Mouse (Mus musculus): ENCODE results near the gene Nphp1. TPM values are rescaled to one million over a fixed set of nuclear protein-coding genes. Genes with fewer than 3 reads are reported as not detected.
A peak's percentile ranks its signal among the peaks of the same experiment; 100 is the strongest.

The Nphp1 gene
- polyA plus RNA-seq, 1 experiment from 2014 or later, result 19.9 TPM

GRCm38 (mm10) chr2:127740756-127741519, 47.8 kb downstream of the Nphp1 start:
- no peaks in the 10 kb centered on the region for H3K9me3 ChIP-seq
- H3K9ac ChIP-seq, result no peak overlapping the region
- H3K27me3 ChIP-seq, result no peaks in the 10 kb centered on the region
- H3K36me3 ChIP-seq, result peaks cover 13% of the 10 kb centered on the region
- no peak overlapping the region for H3K4me2 ChIP-seq
- H3K27ac ChIP-seq, result no peak overlapping the region
- no peak overlapping the region for H3K4me3 ChIP-seq
- no peaks in the 10 kb centered on the region for H3K4me1 ChIP-seq (replicated peaks)
- WGBS, result 75% methylated on average over 9 of the region's 9 CpGs
- ATAC-seq (ENCODE audit: low FRiP score), result no peak

- 77% methylated on average over 3 of the region's 3 CpGs for WGBS
- no peak for ATAC-seq (ENCODE audit: low FRiP score)
- H3K4me2 ChIP-seq, result no peak overlapping the region
- peaks cover 6% of the 10 kb centered on the region for H3K36me3 ChIP-seq
- no peak overlapping the region for H3K9ac ChIP-seq
- no peaks in the 10 kb centered on the region for H3K27me3 ChIP-seq
- no peak overlapping the region for H3K4me3 ChIP-seq
- no peaks in the 10 kb centered on the region for H3K9me3 ChIP-seq
- H3K27ac ChIP-seq, result no peak overlapping the region
- no peaks in the 10 kb centered on the region for H3K4me1 ChIP-seq (replicated peaks)
Observed at GRCm38 (mm10) chr2:127737885-127738284, 50.8 kb downstream of the Nphp1 start.

DNA sequence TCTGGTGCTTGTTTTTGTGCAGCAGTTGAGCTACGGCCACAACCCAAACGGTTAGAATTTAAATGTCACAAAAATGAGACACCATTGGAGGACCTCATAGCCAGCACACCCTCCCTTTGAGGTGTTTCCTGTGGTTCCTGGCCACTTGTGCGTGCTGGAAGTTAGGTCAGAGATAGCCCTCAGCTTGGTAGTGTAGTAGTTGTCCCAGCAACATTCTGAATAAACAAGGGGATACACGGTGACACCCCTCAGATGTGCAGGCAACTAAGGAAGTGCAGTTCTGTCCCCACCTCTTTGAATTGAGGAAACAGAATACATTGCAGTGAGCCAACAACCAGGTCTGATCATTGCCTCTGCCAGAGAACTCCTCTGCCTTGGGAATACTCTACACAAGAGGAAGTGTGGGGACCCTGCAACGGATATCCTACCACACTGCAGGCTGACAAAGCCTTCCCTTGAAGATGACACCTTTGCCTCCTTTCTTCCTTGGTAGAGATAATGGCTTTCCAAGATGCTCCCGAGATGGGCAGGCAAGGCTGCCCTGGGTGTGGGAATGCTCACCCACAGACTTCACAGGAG, 52.0 kb downstream of the Nphp1 start:
- peaks cover 2% of the 10 kb centered on the region; the same call in 1 of the 2 replicates for H3K36me3 ChIP-seq
- H3K4me1 ChIP-seq (replicated peaks), result no peaks in the 10 kb centered on the region
- H3K4me3 ChIP-seq, result no peak overlapping the region
- WGBS, result 76% methylated on average over 6 of the region's 6 CpGs
- H3K4me2 ChIP-seq, result no peak overlapping the region
- no peaks in the 10 kb centered on the region for H3K9me3 ChIP-seq
- no peak overlapping the region for H3K9ac ChIP-seq
- no peak overlapping the region for H3K27ac ChIP-seq
- ATAC-seq (ENCODE audit: low FRiP score), result no peak
- no peaks in the 10 kb centered on the region for H3K27me3 ChIP-seq

DNA sequence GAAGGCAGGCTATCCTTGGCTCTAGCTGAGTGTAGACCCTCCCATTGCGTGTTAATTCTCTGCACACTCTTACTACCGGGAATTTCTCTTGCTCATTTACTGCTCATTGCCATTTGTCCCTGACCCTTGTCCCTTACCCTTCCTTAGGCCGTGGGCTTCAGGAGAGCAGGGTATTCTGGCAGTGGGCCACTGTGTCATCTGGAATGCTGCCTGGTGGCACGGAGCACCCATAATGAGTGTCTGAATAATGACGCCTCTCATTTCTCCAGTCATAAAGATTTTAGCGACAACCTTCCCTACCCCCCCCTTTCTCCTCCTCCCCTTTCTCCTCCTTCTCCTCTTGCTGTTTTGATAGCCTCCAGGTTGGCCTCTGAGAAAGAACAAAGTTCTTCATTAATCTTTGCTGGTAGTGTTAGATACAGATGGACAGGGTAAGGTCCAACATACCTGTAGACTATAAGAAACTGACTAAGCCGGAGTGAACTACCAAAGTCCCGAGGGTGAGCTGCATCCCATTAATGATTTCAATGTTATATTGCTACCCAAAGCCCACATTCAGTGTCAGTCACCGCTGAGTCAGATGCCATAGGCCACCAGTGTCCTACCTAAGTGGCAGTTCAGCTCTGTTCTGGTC, 53.1 kb downstream of the Nphp1 start:
- H3K4me3 ChIP-seq, result no peak overlapping the region
- no peak for ATAC-seq (ENCODE audit: low FRiP score)
- H3K27ac ChIP-seq, result no peak overlapping the region
- H3K36me3 ChIP-seq, result no peaks in the 10 kb centered on the region
- no peak overlapping the region for H3K4me2 ChIP-seq
- no peaks in the 10 kb centered on the region for H3K9me3 ChIP-seq
- peaks cover 7% of the 10 kb centered on the region for H3K27me3 ChIP-seq
- H3K4me1 ChIP-seq (replicated peaks), result no peaks in the 10 kb centered on the region
- 83% methylated on average over 9 of the region's 9 CpGs for WGBS
- no peak overlapping the region for H3K9ac ChIP-seq

DNA sequence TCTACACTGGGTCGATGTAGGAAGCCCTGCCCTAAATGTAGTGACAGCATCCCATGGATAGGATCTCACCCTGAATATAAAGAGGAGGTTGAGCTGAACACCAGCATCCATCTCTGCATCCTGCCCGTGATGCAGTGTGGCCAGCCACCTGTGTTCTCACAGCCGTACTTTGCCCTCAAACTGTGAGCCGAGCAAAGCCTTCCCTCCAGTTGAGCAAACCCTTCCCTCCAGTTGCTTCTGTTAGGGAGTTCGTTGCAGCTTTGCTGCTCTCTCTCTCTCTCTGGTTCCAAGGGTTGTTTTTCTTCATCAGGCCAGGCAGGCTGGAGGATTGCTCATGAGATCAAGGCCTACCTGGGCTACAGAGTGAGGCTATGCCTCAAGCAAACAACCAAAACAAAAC, 53.8 kb downstream of the Nphp1 start:
- 83% methylated on average over 5 of the region's 5 CpGs for WGBS

GRCm38 (mm10) chr2:127730301-127730997, 58.2 kb downstream of the Nphp1 start:
- Histone ChIP-seq H3K4me1 (replicated peaks) (peaks cover 7% of the 10 kb centered on the region), H3K9me3 (no peaks in the 10 kb centered on the region), H3K27ac (no peak overlapping the region), H3K27me3 (peaks cover 33% of the 10 kb centered on the region), H3K4me2 (no peak overlapping the region), H3K36me3 (no peaks in the 10 kb centered on the region), H3K9ac (no peak overlapping the region), H3K4me3 (no peak overlapping the region)
- WGBS, result 52% methylated on average over 7 of the region's 7 CpGs
- no peak for ATAC-seq (ENCODE audit: low FRiP score)

More for the DNA sequence above, 53.8 kb downstream of the Nphp1 start:
- no peaks in the 10 kb centered on the region for H3K9me3 ChIP-seq
- ATAC-seq (ENCODE audit: low FRiP score), result no peak
- H3K27ac ChIP-seq, result no peak overlapping the region
- no peak overlapping the region for H3K4me2 ChIP-seq
- no peaks in the 10 kb centered on the region for H3K36me3 ChIP-seq
- H3K4me1 ChIP-seq (replicated peaks), result peaks cover 2% of the 10 kb centered on the region; the same call in 1 of the 2 replicates
- no peak overlapping the region for H3K9ac ChIP-seq
- no peak overlapping the region for H3K4me3 ChIP-seq
- H3K27me3 ChIP-seq, result peaks cover 14% of the 10 kb centered on the region

DNA sequence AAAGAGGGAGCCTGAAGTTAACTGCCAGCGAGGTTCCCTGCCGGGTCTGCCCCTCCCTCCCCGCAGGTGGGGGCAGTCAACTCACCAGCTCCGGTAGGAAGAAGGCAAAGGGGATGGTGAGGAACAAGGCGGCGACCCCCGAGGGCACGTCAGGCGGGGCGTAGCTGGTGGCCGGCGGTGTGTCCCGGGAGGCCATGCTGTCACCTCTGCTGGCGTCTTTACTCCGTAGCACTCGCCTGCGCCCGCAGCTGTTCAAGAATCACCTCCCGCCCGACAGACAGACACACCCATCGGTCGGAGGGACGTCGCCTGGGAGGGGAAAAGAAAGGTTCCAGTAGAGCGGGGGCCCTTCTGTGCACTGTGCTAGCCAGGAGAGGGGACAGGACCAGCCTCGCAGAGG, 59.0 kb downstream of the Nphp1 start, which contains the start of gene Mall:
Gene Mall, minus strand, starts transcription at position 262 of the 400 bp plus-strand sequence.
- Histone ChIP-seq H3K27ac (no peak within 1 kb of the TSS), H3K4me1 (replicated peaks) (peaks cover 7% of the 10 kb centered on the region), H3K4me3 (peak within 1 kb of the TSS; percentile 8; the same call in 1 of the 2 replicates), H3K27me3 (peaks cover 33% of the 10 kb centered on the region), H3K9ac (no peak within 1 kb of the TSS), H3K36me3 (no peaks in the 10 kb centered on the region), H3K4me2 (peak within 1 kb of the TSS; percentile 36), H3K9me3 (no peaks in the 10 kb centered on the region)
- no peak for ATAC-seq (ENCODE audit: low FRiP score)
- WGBS, result 1% methylated on average over 26 of the region's 26 CpGs

DNA sequence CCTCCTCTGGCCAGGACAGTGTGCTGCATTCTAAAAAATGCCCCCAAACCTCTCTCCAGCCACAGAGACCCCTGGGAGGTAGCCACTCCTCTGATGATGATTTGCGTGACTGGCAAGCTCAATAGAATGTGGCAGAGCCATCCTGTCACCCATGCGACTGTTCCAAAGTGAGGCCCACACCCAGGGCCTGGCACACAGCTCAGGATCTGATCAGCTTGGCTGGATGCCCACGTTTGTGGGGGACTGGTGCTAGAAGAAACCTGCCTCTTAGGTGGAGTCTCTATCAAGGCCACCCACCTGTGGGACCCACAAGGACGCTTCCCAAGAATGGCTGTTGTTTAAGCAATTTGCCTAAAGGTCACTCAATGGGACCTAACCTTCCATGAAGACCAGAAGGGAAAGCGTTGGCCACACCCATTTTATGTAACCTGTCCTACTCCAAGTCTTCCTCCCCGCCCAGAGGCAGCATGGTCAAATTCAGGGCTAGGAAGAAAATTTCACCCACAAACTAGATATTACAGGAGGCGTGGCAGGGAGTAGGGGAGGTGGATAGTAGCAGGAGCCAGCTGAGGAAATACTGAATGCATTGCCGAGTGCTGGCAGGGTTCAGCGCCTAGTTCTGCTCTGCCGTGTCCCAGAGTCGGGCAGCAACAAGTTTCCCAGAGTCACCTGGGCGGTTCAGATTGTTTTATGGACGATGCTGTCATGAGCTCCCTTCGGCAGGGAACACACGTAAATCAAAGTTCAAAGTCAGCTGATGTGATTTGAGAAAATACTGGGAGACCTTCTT, 59.8 kb downstream of the Nphp1 start:
- H3K36me3 ChIP-seq, result no peaks in the 10 kb centered on the region
- H3K4me1 ChIP-seq (replicated peaks), result peaks cover 7% of the 10 kb centered on the region
- no peak overlapping the region for H3K27ac ChIP-seq
- H3K4me2 ChIP-seq, result no peak overlapping the region
- no peak for ATAC-seq (ENCODE audit: low FRiP score)
- H3K9me3 ChIP-seq, result no peaks in the 10 kb centered on the region
- 34% methylated on average over 15 of the region's 15 CpGs for WGBS
- no peak overlapping the region for H3K9ac ChIP-seq
- no peak overlapping the region for H3K4me3 ChIP-seq
- H3K27me3 ChIP-seq, result peaks cover 33% of the 10 kb centered on the region

DNA sequence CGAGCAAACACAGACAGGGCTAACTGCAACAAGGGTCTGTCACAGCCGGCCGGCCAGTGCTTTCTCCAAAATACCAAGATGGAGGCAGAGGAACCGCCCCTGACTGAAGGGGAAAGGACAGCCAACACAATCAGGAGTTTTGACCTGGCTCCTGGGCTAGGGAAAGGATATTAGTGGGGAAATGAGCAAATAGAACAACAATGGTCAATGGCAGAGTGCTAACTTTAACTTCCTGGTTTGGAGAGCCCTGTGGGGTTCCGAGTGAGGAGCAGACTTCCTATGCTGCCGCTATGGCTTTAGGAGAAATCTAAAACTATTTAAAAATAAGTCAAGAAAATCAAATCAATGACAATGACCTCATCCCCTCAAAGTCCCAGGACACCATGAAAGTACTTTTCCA, 60.6 kb downstream of the Nphp1 start:
- no peak overlapping the region for H3K27ac ChIP-seq
- no peaks in the 10 kb centered on the region for H3K36me3 ChIP-seq
- no peak overlapping the region for H3K4me2 ChIP-seq
- H3K4me3 ChIP-seq, result no peak overlapping the region
- 77% methylated on average over 6 of the region's 6 CpGs for WGBS
- no peak overlapping the region for H3K9ac ChIP-seq
- no peak for ATAC-seq (ENCODE audit: low FRiP score)
- H3K27me3 ChIP-seq, result peaks cover 33% of the 10 kb centered on the region
- H3K4me1 ChIP-seq (replicated peaks), result peaks cover 7% of the 10 kb centered on the region
- H3K9me3 ChIP-seq, result no peaks in the 10 kb centered on the region

DNA sequence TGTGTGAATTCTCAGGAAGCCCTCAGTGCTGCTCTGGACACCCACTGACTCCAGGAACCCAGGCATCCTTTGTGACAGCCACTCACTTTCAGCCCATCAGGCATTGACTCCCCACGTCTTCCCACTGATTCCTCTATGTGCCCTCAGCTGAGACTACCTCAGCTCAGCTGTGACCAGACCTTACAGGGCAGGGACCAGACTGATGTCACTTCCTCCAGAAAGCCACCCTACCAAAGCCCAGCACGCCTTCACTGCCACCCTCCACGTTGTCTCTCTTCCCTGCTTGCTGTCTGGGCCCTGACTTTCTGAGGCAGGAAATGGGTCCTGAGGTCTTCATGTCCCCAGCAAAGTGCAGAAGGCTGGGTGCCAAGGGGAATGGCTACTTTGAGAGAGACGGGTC, 65.5 kb downstream of the Nphp1 start:
- H3K9me3 ChIP-seq, result no peaks in the 10 kb centered on the region
- no peak overlapping the region for H3K4me3 ChIP-seq
- no peak overlapping the region for H3K9ac ChIP-seq
- H3K4me1 ChIP-seq (replicated peaks), result 0 out of 2 replicates have a peak, but pooled peaks cover 3% of the 10 kb centered on the region
- H3K36me3 ChIP-seq, result no peaks in the 10 kb centered on the region
- no peak overlapping the region for H3K4me2 ChIP-seq
- peaks cover 2% of the 10 kb centered on the region; the same call in 1 of the 2 replicates for H3K27me3 ChIP-seq
- ATAC-seq (ENCODE audit: low FRiP score), result no peak
- H3K27ac ChIP-seq, result no peak overlapping the region
- WGBS, result 66% methylated on average over 4 of the region's 4 CpGs

DNA sequence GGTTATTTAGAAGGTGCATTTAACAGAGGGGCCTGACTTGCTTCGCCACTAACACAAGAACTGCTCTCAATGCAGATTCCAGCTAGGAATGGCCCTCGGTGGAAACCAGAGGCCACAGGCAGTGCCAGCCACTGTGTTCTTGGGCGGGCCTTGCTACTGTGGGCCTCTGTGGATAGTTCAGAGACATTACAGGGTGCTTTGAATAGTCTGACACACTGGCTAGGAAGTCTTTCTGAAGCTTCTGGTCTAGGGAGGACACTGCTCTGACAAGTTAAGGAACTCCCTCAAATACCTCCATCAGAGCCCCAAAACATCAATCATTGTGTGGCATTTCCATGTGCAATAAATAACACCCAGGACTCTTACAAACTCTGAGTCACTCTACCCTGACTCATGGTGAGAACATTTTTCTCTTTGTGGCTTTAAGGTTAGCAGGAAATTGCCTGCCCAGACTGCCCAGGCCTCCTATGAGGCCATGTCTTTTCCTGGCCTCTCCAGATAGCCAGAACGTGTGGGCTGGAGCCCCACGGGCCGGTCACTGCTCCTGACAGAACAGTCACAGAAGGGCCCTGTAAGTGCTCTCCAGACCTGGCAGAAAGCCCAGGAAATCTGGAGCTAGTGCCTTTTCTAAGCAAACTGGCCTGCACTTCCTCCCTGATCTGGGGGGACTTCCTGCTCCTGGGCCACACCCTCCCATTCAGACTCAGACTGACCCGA, 66.4 kb downstream of the Nphp1 start:
- no peak overlapping the region for H3K27ac ChIP-seq
- H3K36me3 ChIP-seq, result no peaks in the 10 kb centered on the region
- ATAC-seq (ENCODE audit: low FRiP score), result no peak

More for the DNA sequence above, 66.4 kb downstream of the Nphp1 start:
- Histone ChIP-seq H3K4me3 (no peak overlapping the region), H3K4me1 (replicated peaks) (0 out of 2 replicates have a peak, but pooled peaks cover 3% of the 10 kb centered on the region), H3K9ac (no peak overlapping the region), H3K27me3 (no peaks in the 10 kb centered on the region), H3K4me2 (no peak overlapping the region), H3K9me3 (no peaks in the 10 kb centered on the region)
- 67% methylated on average over 7 of the region's 7 CpGs for WGBS

Measured in hindbrain, embryonic 13.5 days (tissue).